Mouse (Mus musculus): ENCODE measurements around the gene Galnt2. TPM values are rescaled to one million over a fixed set of nuclear protein-coding genes. Genes with fewer than 3 reads are reported as not detected.
A peak's percentile ranks its signal among the peaks of the same experiment; 100 is the strongest.

Gene Galnt2
- total RNA-seq, 2 experiments from 2014 or later = 53.7 to 56.6 TPM

GRCm38 (mm10) chr8:124289481-124290050 lies 58.4 kb downstream of the Galnt2 start:
- no peak for DNase-seq (ENCODE audit: low spot score in 2 of 2)

- no peak for DNase-seq (ENCODE audit: low spot score in 2 of 2)
These were observed 59.9 kb downstream of the Galnt2 start for GRCm38 (mm10) chr8:124290911-124291691.

GRCm38 (mm10) chr8:124291693-124292092 lies 60.5 kb downstream of the Galnt2 start:
- DNase-seq (ENCODE audit: low spot score in 2 of 2) = no peak

- no peak for DNase-seq (ENCODE audit: low spot score in 2 of 2)
These were observed 61.8 kb downstream of the Galnt2 start for GRCm38 (mm10) chr8:124292965-124293364.

GRCm38 (mm10) chr8:124294425-124294824 lies 63.2 kb downstream of the Galnt2 start:
- DNase-seq (ENCODE audit: low spot score in 2 of 2) = no peak

GRCm38 (mm10) chr8:124294900-124295299 lies 63.7 kb downstream of the Galnt2 start:
- DNase-seq (ENCODE audit: low spot score in 2 of 2) = no peak

GRCm38 (mm10) chr8:124295357-124295756 lies 64.2 kb downstream of the Galnt2 start:
- DNase-seq (ENCODE audit: low spot score in 2 of 2) = no peak

- DNase-seq (ENCODE audit: low spot score in 2 of 2) = no peak
These were observed 70.3 kb downstream of the Galnt2 start for GRCm38 (mm10) chr8:124301512-124301911.

- no peak for DNase-seq (ENCODE audit: low spot score in 2 of 2)
These were observed 70.9 kb downstream of the Galnt2 start for GRCm38 (mm10) chr8:124301935-124302555.

- DNase-seq (ENCODE audit: low spot score in 2 of 2) = no peak
These were observed 72.2 kb downstream of the Galnt2 start for GRCm38 (mm10) chr8:124303211-124303902.

- DNase-seq (ENCODE audit: low spot score in 2 of 2) = no peak
These were observed 73.0 kb downstream of the Galnt2 start for GRCm38 (mm10) chr8:124304141-124304540.

GRCm38 (mm10) chr8:124306574-124306973 lies 75.4 kb downstream of the Galnt2 start:
- DNase-seq (ENCODE audit: low spot score in 2 of 2) = no peak

GRCm38 (mm10) chr8:124307700-124308099 lies 76.5 kb downstream of the Galnt2 start:
- no peak for DNase-seq (ENCODE audit: low spot score in 2 of 2)

- DNase-seq (ENCODE audit: low spot score in 2 of 2) = no peak
These were observed 79.3 kb downstream of the Galnt2 start for GRCm38 (mm10) chr8:124310509-124310908.

- no peak for DNase-seq (ENCODE audit: low spot score in 2 of 2)
These were observed 79.9 kb downstream of the Galnt2 start for GRCm38 (mm10) chr8:124311111-124311510.

GRCm38 (mm10) chr8:124311723-124312122 lies 80.5 kb downstream of the Galnt2 start:
- no peak for DNase-seq (ENCODE audit: low spot score in 2 of 2)

GRCm38 (mm10) chr8:124312228-124312627 lies 81.0 kb downstream of the Galnt2 start:
- no peak for DNase-seq (ENCODE audit: low spot score in 2 of 2)

GRCm38 (mm10) chr8:124314803-124315202 lies 83.6 kb downstream of the Galnt2 start:
- no peak for DNase-seq (ENCODE audit: low spot score in 2 of 2)

GRCm38 (mm10) chr8:124316466-124317136 lies 85.4 kb downstream of the Galnt2 start:
- DNase-seq (ENCODE audit: low spot score in 2 of 2) = peak in 1 of 2 experiments; percentile 43

GRCm38 (mm10) chr8:124317191-124317682 lies 86.0 kb downstream of the Galnt2 start:
- DNase-seq (ENCODE audit: low spot score in 2 of 2) = no peak

GRCm38 (mm10) chr8:124317821-124318220 lies 86.6 kb downstream of the Galnt2 start:
- no peak for DNase-seq (ENCODE audit: low spot score in 2 of 2)

Data from layer of hippocampus, postnatal 14 days (tissue).